8 mouse cellular contexts compared by ENCODE assay signal in the genomic region with DNA sequence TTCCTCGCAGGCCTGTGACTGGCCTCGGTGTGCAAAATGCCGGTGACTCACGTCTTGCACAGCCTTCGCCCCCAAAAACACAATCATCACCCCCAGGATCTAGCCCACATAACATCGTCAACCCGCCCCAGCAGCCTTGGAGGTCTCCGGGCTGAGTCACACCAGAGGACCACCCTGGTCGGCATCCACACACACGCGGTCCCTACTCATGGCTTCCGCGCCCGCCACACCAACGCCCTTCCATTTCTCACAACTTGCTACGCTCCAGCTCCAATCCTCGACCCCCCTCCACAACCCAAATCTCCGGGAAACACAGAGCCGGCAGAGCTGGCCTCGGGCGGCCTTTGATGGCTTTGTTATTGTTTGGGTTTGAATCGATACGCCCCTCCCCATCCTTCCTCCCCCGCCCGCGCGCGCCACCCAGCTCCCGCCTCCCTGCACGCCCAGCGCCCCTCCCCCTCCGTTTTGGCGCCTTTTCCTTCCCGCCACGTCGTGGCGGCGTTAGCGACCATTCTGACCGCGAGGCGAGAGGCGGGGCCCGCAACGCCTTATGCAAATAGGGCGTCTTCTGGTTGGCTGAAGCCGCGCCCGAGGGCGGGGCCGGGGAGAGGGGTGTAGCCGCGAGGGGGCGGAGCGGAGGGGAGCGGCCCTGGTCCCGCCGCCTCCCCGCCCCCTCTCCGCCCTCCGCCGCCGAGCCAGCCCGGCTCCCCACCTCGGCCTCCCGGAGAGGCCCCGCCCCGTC. TPM values are rescaled to one million over a fixed set of nuclear protein-coding genes. Genes with fewer than 3 reads are reported as not detected.
DNase-seq lines count a peak whose midpoint lies in the region; ATAC-seq lines count a peak whose summit lies in the region.

No protein-coding gene starts in this region.

- peak overlapping the region; percentile 89 for H3K4me2 ChIP-seq in hindbrain, embryonic 16.5 days (ENCODE audit: low read length)

- no peaks in the 10 kb centered on the region for H3K9me3 ChIP-seq in hindbrain, embryonic 16.5 days (ENCODE audit: control insufficient read depth, low read length)

- H3K4me3 ChIP-seq in hindbrain, embryonic 16.5 days (ENCODE audit: low read length) = peak overlapping the region; percentile 94
- H3K4me3 ChIP-seq in macrophage (ENCODE audit: inconsistent target) = peak overlapping the region; percentile 79

- H3K4me1 ChIP-seq in hindbrain, embryonic 16.5 days (ENCODE audit: control insufficient read depth, insufficient read depth, low read depth, low read length) = peaks cover 8% of the 10 kb centered on the region

- peaks cover 46% of the 10 kb centered on the region for H3K79me2 ChIP-seq in macrophage (ENCODE audit: inconsistent target)

- peak; percentile 94 for ATAC-seq in hindbrain, embryonic 16.5 days

- peak overlapping the region; percentile 91 for H3K9ac ChIP-seq in hindbrain, embryonic 16.5 days (ENCODE audit: low read depth, low read length)

- H3K27me3 ChIP-seq in hindbrain, embryonic 16.5 days (replicated peaks; ENCODE audit: control insufficient read depth, insufficient read depth, low read length) = no peaks in the 10 kb centered on the region

- WGBS in hindbrain, embryonic 16.5 days = under 1% methylated on average over 56 of the region's 68 CpGs
- 1% methylated on average over 44 of the region's 68 CpGs for whole genome bisulfite sequencing in macrophage (ENCODE audit: missing documents)

- peak overlapping the region; percentile 91 for H3K27ac ChIP-seq in hindbrain, embryonic 16.5 days (ENCODE audit: low read depth, low read length)
- peak overlapping the region; percentile 97 for H3K27ac ChIP-seq in macrophage

- peak; percentile 97 for DNase-seq in T-cell, adult 2 months (ENCODE audit: low spot score)
- DNase-seq in cerebellum, postnatal 36 days = peak; percentile 92 to 98
- DNase-seq in frontal cortex, postnatal 36 days (ENCODE audit: low spot score in 2 of 2) = peak; percentile 90 to 91
- DNase-seq in left cerebral cortex, adult 18-20 months (ENCODE audit: low spot score in 2 of 2) = peak; percentile 92 to 96
- peak; percentile 97 for DNase-seq in right cerebral cortex, adult 18-20 months
- peak; percentile 98 for DNase-seq in urinary bladder, postnatal 10 days (ENCODE audit: low spot score)

- H3K36me3 ChIP-seq in hindbrain, embryonic 16.5 days (ENCODE audit: control insufficient read depth, insufficient read depth, low read length) = no peaks in the 10 kb centered on the region
- peaks cover 13% of the 10 kb centered on the region; the same call in 1 of the 2 replicates for H3K36me3 ChIP-seq in macrophage (ENCODE audit: inconsistent target)

RNA-seq across cellular contexts. Expression of a gene that starts 0.4 kb away (rescaled TPM):
- 7.2 and 8.2 TPM in 2 replicates for polyA plus RNA-seq in hindbrain, embryonic 16.5 days (2015; fragmentation: Nextera tagmentation; extraction: Ambion mirVana)
- 10 to 100 TPM in 1 of 2 experiments, 1 to 10 TPM in 1; 6.9 to 16.9 TPM for total RNA-seq in left cerebral cortex, adult 18-20 months (2021)
- 1,000 to 10,000 TPM in 6 of 26 experiments, 100 to 1,000 TPM in 19, 10 to 100 TPM in 1; 95.1 to 1,355 (median 578) TPM for total RNA-seq in macrophage (2018; cell fraction: chromatin; rRNA removed)
- total RNA-seq in macrophage (2018; cell fraction: cytosol; rRNA removed) = 1,000 to 10,000 TPM in 3 of 26 experiments, 100 to 1,000 TPM in 21, 10 to 100 TPM in 2; 64.1 to 1,333 (median 331) TPM
- total RNA-seq in macrophage (2018; cell fraction: nucleus; rRNA removed) = 1,000 to 10,000 TPM in 10 of 26 experiments, 100 to 1,000 TPM in 15, 10 to 100 TPM in 1; 94.8 to 1,462 (median 879) TPM
- polyA plus RNA-seq in macrophage (2018) = 30.0 to 53.7 TPM (median 48.6 TPM) in 3 replicates

RNA-seq across cellular contexts. Expression of a gene that starts 59.3 kb away (rescaled TPM):
- not detected in 2 replicates for polyA plus RNA-seq in hindbrain, embryonic 16.5 days (2015; fragmentation: Nextera tagmentation; extraction: Ambion mirVana)
- not detected for total RNA-seq in left cerebral cortex, adult 18-20 months (2021)
- not detected for total RNA-seq in macrophage (2018; cell fraction: chromatin; rRNA removed)
- not detected for total RNA-seq in macrophage (2018; cell fraction: cytosol; rRNA removed)
- total RNA-seq in macrophage (2018; cell fraction: nucleus; rRNA removed) = not detected
- not detected in 3 replicates for polyA plus RNA-seq in macrophage (2018)

RNA-seq across cellular contexts. Expression of a gene that starts 59.4 kb away (rescaled TPM):
- polyA plus RNA-seq in hindbrain, embryonic 16.5 days (2015; fragmentation: Nextera tagmentation; extraction: Ambion mirVana) = 26.5 and 33.2 TPM in 2 replicates
- 10 to 100 TPM; 36.4 to 38.5 TPM for total RNA-seq in left cerebral cortex, adult 18-20 months (2021)
- total RNA-seq in macrophage (2018; cell fraction: chromatin; rRNA removed) = 10 to 100 TPM in 21 of 26 experiments, 1 to 10 TPM in 5; 6.5 to 29.7 (median 17.4) TPM
- total RNA-seq in macrophage (2018; cell fraction: cytosol; rRNA removed) = 10 to 100 TPM; 10.6 to 17.1 (median 15.1) TPM
- 10 to 100 TPM in 22 of 26 experiments, 1 to 10 TPM in 4; 7.9 to 31.3 (median 17.4) TPM for total RNA-seq in macrophage (2018; cell fraction: nucleus; rRNA removed)
- polyA plus RNA-seq in macrophage (2018) = 9.9 to 13.7 TPM (median 10.5 TPM) in 3 replicates

Comparison
In these comparisons a context has a peak if more than half of its experiments do, and no peak if none do; other contexts are left out.
1. Peak in every context shown above with its lines: DNase-seq, ATAC-seq, H3K4me3 ChIP-seq and H3K27ac ChIP-seq.